Mouse (Mus musculus) spleen, postnatal 10 days (tissue): ENCODE results near the gene Sptbn4.

Experiments used
- DNase-seq, 2 experiments: peaks; one replicate each; pipeline ENCODE4 v3.0.0; 2021 to 2022; ENCODE audit warnings: low spot score in 2 of 2

Sptbn4 gene

DNA sequence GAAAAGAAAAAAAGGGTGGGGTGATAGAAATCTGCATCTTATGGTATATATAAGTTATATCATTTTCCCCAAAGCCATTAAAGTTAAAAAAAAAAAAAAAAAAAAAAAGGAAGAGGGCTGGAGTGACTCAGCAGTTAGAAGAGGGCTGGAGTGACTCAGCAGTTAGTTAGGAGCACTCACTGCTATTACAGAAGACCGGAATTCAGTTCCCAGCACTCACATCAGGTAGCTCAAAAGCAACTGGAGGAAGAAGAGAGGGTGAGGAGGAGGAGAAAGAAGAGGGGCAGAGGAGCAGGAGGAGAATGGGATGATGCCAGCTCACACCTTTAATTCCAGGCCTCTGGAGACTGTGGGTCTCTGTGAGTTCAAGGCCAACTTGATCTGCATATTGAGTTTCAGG lies 64.3 kb downstream of the Sptbn4 start:
- DNase-seq = peak in 1 of 2 experiments; percentile 32

DNA sequence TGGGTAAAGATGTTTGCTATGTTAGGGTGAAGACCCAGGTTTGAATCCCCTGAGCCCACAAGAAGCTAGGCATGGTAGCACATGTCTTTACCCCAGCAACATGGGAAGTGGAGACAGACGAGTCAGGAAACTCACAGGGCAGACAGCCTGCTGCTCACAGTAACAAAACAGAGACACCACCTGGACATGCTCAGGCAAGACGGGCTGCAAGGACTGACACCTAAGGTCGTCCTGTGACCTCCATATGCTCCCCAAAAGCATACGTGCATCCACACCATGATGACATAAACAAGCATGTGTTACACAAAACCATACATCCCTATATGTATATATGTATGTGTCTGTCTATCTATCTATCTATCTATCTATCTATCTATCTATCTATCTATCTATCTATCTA lies 65.9 kb downstream of the Sptbn4 start:
- DNase-seq = no peak

DNA sequence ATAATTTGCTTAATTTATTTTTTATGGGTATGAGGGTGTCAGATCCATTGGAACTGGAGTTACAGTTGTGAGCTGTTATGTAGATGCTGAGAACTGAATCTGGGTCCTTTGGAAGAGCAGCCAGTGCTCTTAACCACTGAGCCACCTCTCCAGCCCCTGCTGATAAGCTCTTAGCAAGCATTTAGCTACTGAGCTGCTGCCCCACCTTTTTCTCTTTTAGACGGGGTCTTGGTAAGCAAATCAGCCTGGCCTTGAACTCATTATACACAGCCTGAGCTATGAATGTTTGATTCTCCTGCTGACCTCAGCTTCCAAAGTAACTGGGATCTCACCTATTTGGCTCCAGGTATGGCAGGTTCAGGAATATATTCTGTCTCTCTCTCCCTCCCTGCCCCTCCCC lies 66.5 kb downstream of the Sptbn4 start:
- DNase-seq = no peak

DNA sequence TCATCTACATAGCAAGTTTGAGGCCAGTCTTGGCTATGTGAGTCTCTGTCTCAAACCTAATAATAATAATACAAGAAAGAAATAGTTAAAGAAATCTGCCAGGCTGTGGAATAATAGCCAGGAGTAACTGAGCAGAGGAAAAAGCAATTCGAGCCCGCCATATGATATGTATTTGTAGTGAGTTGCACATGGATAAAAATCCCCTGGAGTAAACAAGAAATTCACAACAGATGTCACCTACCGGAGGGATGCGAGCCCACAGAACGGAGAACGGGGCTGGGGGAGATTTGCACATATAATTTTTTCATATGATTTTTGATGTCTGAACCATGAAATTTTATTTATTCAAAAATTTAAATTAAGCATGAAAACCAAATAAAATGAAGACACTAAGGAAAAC lies 67.7 kb downstream of the Sptbn4 start:
- no peak for DNase-seq

DNA sequence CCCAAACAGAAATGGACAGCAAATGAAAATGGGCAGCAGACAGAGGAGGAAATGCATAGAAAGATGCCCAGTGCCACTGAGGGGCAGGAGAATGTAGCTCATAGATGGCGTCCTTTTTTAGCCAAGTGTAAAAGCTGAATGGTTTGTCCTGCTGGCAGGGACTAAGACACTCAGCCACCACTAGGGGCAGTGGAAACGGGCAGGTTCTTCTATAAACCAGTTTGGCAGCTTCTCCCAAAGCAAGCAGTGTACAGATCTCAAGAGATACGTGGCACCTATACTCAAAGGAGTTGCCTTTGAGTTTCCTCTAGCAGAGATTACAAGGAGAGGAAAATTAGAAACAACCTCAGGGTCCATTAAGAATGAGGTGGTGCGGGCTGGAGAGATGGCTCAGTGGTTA lies 69.1 kb downstream of the Sptbn4 start:
- peak in 1 of 2 experiments; percentile 47 for DNase-seq

DNA sequence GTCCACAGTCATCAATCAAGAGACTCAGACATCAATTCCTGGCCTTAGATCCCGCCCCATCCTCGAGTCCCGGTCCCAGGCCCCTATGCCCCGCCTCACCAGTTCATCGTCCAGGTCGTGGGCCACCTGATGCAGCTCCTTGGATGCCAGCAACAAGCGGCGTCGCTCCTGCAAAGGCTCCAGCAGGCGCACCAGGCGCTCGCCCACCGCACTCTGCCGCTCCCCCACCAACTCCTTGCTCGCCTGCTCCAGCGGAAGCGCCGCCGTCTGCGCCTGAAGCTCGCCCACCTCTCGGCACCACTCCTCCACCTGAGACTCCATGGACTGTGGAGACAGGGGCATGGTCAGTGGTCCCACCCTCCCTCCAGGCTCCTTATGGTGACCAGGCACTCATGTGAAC lies 72.2 kb downstream of the Sptbn4 start:
- DNase-seq = no peak

DNA sequence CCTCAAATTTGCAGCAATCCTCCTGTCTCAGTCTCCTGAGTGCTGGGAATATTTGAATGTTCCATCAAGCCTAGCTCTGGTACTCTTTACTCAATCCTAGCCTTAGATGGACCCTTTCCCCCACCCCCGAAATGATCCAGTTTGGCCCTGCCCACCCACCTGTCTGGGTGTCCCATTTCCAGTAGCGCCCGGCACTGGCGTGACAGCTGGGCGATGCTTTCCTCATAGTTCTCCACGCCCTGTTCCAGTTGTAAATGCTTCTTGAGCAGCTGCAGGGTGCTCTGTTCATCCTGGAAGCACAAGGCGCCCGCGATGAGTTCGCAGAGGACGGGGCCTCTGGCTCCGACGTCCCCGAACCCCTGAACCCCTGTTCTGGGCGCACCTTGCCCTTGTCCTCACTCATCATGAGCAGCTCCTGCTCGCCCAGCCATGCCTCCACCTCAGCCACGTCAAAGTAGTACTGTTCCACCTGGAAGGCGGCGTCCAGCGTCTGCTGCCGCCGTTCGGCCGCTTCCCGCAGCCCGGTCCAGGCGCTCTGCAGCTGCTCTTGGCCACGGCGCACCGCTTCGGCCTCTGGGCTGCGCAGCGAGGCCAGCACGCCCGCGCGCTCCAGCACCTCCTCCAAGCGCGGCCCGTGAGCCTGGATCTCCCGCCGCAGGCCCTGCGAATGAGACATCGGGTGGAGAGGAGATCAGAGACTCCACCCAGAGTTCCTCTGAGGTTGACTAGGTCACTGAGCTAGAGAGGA lies 75.6 kb downstream of the Sptbn4 start:
- DNase-seq = no peak

DNA sequence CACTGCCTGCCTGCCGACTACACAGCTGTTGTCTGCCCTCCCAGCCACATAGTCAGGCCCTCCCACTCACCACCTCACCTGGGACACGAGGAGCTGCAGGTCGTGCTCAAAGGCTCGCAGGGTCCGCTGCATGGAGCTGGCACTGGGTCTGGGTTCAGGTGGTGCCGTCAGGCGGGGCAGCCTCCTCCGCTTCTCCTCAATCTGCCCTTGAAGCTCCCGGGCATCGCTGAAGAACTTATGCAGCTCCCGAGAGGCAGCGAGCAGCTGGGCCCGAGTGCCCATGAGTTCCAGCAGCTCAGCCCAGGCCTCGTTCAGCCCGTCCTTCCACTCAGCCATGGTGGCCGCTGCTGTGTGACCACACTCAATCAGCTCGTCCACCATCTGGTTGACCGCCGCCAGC lies 78.4 kb downstream of the Sptbn4 start:
- DNase-seq = no peak

DNA sequence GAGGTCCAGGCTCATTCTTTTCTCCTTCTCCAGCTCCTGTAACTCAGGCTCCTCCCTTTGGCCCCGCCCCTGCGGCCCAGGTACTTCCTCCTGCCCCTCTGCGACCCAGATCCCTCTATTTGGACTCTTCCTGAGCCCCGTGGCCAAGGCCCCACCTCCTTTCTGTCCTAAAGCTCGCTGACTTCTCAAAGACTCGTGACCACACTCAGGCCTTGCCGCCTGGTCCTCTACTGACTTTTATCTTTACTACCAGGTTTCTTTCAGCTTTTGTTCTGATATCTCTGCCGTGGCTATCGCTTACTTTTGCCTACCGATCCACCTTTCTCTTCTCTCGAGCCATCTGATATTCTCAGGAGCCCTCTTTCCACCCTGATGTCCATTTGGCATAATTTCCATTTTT lies 79.5 kb downstream of the Sptbn4 start:
- no peak for DNase-seq

DNA sequence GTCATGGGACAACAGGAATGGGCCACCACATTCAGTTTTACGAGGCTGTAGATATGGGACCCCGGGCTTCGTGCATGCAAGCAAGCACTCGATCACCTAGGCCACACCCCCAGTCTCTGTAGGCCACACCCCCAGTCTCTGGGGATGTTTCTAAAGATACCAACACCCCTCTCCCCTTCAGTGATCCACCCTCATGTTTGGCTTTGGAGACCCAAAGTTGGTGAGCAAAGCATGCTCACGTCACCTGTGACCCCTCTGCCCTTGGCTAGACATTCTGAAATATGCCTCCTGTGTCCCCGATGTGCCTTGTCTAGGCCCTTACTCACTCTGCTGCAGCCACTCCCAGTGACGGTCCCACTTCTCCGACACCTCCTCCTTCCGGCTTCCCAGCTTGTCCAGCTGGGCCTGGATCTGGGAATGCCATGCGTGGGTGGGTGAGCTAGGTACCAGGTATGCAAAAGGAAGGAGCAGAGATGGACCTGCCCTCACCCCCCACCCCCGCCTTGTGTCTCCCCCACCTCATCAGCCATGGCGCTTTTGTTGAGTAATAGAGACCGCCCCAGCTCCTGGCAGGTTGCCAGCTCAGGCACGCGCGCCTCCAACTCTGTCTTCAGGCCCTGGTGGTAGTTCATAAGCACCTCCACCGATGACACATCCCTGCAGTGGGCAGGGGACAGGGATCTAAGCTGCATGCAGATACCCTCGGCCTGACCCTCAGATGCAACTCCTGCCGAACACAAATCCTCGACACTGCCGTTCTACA lies 81.2 kb downstream of the Sptbn4 start:
- no peak for DNase-seq

DNA sequence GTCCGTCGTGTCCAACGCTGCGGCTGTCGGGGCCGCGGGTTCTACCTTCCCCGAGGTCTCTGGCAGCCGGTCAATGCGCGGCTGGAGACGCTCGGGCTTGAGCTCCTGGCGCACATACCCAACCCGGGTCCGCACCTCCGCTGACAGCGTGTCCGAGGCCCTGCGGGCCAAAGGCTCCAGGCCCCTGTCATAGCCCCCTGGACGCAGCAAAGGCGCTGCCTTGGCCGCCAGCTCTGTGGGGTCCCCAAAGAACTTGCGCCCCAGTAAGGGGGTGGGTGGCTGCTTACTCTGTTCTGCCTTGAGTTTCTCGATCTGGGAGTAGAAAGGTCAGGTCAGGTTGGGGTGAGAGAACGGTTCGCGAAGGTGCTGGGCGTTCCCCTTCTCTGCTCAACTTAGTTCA lies 83.1 kb downstream of the Sptbn4 start:
- DNase-seq = no peak

DNA sequence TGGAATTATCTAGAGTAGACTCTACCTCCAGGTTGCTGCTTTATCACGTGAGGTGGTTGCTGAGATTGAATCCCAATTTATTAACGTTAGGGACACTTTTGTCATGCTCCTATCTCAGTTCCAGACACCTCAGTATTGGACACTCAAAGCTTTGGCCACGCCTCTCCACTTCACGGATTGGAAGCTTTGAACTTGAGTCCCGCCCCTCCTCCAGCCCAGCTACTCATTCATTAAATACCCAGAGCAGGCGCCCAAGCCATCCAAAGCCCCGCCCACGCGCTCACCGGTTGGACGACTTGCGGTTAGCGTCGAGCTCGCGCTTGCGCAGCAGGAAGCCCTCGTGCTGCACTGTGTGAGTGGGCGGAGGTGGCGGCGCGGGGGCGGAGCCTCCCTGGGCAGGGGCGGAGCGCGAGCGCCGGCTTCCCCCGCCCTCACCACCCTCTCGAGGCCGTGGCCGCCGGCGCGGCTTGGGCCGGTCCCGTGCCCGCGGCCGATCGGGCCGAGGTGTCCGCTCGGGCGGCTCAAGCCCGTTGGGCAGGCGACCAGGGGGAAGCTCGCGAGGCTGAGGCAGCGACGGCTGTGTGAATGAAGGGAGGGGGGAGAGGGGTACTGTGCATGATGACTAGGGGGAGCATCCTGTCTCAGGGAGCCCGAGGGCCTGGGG lies 86.1 kb downstream of the Sptbn4 start:
- peak; percentile 88 to 99 for DNase-seq

DNA sequence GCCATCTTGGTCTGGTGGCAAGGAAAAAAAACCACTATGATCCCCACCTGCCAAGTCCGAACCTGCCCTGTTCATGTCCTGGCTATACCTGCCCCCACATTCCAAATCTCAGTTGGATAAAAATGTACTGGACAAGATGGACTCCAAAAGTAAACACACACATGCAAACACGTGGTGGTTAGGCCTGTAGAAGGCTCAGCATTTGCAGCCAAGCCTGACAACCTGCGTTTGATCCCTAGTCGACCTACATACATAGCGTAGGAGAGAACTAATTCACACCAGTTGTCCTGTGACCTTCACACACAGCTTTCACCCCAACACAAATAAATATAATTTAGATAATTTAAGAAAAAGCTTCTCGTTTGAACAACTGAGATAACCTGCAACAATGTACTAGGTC lies 86.7 kb downstream of the Sptbn4 start:
- no peak for DNase-seq

DNA sequence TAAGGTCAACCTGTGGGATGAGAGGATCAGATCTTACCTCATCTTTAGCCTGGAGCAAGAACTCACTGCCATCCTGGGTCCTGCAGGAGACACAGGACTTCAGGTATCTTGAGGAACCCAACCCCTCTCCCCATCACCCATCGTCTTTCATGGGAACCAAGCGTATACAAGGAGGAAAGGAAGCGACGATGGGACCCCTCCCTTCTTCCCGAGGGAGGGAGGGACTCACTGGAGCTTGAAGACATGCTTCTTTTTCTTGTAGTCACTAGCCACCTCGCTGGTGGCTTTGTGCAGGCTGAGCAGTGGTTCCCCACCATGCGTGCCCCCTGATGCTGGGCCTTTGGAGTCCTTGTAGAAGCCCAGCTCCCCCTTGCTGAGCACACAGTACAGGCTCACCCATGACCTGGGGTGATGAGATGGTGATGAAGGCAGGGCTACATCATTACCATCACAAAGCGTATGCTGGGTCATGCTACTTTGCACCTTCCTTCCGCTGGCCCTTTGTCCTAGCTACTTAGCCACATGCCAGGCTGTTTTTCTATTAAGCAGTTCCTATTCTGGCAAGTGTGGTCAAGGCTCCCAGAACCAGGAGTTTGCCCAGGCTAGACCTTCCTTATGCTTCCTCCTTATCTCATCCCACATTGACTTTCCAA lies 87.7 kb downstream of the Sptbn4 start:
- no peak for DNase-seq

DNA sequence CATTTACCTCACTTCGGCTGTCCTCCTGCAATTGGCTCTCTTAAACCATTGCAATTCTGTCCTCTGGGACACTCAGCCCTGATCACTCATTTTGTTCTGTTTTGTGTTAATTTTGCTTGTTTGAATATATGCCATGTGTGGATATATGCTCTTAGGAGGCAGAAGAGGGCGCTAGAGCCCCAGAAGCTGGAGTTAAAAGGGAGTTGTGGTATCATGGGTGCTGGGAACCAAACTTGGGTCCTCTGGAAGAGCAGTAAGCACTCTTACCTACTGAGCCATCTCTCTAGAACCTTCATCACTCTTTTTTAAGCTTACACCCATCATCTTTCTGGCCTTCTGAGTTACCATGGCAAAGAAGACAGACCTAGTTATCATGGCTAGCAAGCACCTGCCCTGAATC lies 88.3 kb downstream of the Sptbn4 start:
- DNase-seq = no peak

DNA sequence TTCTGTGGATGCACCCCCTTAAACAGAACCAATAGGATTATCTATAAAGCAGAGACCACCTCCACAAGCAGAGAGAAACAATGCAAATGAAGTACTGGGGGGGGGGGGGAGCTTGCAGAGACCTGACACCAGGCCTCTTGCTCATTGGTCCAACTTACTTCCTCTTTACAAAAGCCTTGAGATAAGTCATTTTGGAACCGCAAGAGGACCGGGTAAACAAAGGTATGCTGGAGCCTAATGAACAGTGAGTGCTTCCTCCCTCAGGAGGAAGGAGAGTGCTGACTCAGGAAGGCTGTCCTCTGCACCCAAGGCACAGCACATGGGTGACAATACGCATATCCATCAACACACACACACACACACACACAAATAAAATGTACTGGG lies 89.9 kb downstream of the Sptbn4 start:
- no peak for DNase-seq

DNA sequence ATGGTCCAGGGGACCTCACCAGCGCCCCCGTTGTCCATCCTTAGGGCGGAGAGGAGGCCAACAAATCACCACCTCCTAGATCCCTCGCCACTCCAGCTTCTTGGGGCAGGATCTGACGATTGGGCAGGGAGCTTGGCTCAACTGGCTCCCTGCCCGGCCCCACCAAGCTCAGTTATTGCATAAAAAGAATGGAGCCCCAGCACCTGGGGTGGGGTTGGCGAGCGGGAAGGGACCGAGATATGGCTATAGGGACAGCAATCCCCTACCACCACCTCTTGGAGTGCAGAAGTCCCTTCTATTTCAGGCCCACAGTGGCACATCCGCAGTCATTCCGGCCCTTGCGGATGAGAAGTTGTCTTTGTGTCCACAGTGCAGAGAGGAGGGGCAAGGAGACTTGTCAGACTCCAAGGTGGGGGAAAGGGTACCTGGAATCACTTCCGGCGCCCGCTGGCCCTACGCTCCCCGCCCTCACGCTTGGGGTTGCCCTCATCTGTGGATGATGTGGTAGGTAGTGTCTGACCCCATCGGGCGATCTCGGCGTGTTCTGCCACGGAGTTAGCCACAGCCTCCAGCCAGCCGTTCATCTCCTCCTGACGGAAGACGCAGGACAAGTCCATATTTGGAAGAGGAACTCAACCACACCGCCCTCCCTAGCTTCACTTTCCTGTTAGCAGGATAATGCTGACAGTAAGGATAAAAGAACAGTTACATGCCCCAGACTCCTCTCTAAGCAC lies 90.5 kb downstream of the Sptbn4 start, which contains the start of gene Gm20479:
Gm20479 (minus strand) TSS at position 559 of the 734 bp plus-strand sequence.
- DNase-seq = no peak

DNA sequence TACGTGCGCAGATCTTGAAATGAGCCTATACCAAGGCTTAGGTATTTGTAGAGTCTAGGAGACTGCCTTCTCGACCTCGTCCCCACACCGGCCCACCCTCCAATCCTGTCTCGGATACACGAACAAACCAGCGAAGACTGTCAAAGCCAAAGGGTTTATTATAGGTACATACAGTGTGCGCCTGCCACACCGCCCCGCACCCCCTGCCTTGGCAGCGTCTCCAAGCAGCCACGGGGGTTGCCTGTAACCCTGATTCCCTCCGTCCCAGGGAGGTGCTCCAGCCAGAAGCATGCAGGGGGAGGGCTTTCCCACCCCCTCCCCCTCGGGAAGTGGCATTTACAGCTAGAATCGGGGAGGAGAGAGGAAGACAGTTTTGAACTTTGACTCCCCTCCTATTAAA lies 91.2 kb downstream of the Sptbn4 start:
- DNase-seq = peak; percentile 37 to 53

DNA sequence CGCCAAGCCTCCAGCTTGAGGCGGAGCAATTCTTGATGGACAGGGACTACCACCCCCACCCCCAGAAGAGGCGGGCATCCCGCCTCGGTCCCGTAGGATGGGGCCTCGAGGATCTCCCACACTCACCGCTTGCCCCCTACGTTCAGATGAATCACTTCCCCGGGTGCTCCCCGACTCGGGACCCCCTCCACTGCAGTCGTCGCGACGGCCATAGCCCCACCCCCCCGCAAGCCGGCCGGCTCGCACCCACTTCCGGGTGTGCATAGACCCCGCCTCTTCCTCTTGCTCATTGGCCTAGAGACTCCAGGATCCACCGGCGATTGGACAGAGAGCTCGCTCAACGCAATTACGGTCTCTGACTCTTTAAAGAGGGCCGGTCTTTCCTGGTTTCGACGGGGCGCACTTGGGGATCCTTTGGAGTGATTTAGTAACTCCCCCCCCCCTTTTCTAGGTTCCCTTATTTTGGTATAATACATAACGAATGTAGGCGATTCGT lies 91.7 kb downstream of the Sptbn4 start, which contains the start of gene Shkbp1:
Shkbp1 (minus strand) TSS at position 275 of the 496 bp plus-strand sequence.
- peak; percentile 82 to 90 for DNase-seq

DNA sequence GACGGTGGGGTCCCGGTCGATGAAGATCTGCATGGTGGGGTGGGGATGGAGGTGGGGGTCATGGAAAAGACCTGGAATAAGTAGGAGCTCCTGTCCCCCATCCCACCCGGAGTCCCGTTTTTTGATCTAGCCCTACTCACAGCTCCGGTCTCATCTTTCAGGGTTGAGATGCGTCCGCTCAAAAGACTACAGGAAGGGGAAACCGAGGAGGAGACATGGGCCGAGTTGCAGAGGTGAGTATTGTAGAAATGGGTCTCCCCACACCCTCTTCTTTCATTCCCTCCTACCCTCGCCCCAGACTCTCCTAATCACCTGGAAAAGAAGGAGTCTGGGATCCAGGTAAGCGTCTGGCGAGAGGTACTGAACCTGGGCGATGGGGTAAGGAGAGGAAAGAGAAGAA lies 92.2 kb downstream of the Sptbn4 start:
- no peak for DNase-seq

DNA sequence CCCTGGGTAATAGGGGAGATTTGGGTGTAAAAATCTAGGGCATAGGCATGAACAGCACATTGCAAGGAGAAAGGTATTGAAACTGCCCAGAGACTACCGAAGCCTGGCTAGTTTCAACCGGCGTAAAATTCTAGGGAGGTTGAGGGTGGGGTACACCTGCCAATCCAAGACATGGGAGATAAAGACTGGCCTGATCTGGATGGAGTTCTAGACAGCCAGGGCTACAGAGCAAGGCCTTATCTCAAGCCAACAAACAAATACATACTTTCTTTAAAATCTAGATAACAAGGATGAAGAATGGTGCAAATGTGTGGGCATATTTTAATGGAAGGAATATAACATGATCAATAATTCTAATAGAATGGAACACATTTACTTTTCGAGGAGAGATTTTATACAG lies 92.7 kb downstream of the Sptbn4 start:
- DNase-seq = no peak
